Mouse (Mus musculus) forebrain, postnatal 0 days (tissue): ENCODE measurements around the gene 4930438A08Rik. TPM values are rescaled to one million over a fixed set of nuclear protein-coding genes. Genes with fewer than 3 reads are reported as not detected.

Experiments used
- ATAC-seq: fragments of 200-750 bp; cut with Nextera tagmentation; 2 replicates; pipeline ENCODE4 v1.8.0; 2017; ENCODE audit warnings: mild to moderate bottlenecking, moderate library complexity
- DNase-seq: peaks from one replicate; pipeline ENCODE4 v3.0.0-alpha.2; 2015
- H3K27ac ChIP-seq: fragments of 300-500 bp; sonication (generic); 2 replicates; pipeline ENCODE4 v1.5.1; 2014; ENCODE audit warnings: low read depth, mild to moderate bottlenecking, antibody characterized with exemption, low read length, moderate library complexity, mixed read lengths
- H3K27me3 ChIP-seq: fragments of 300-500 bp; sonication (generic); 2 replicates; pipeline ENCODE4 v1.6.1; 2014; ENCODE audit warnings: mild to moderate bottlenecking, low read length, mixed read lengths; ENCODE audit not compliant: insufficient read depth
- H3K36me3 ChIP-seq: fragments of 300-500 bp; sonication (generic); 2 replicates; pipeline ENCODE4 v1.6.1; 2014; ENCODE audit warnings: mild to moderate bottlenecking, moderate library complexity; ENCODE audit not compliant: insufficient read depth
- H3K4me1 ChIP-seq: fragments of 300-500 bp; sonication (generic); 2 replicates; pipeline ENCODE4 v1.6.1; 2014; ENCODE audit warnings: antibody characterized with exemption; ENCODE audit not compliant: insufficient read depth
- H3K4me2 ChIP-seq: fragments of 300-500 bp; sonication (generic); 2 replicates; pipeline ENCODE4 v1.6.1; 2014; ENCODE audit warnings: low read depth, mild to moderate bottlenecking, moderate library complexity
- H3K4me3 ChIP-seq: fragments of 300-500 bp; sonication (generic); 2 replicates; pipeline ENCODE4 v1.5.1; 2014; ENCODE audit warnings: low read depth, low read length, mixed read lengths
- H3K9ac ChIP-seq: fragments of 300-500 bp; sonication (generic); 2 replicates; pipeline ENCODE4 v1.6.1; 2014; ENCODE audit warnings: mild to moderate bottlenecking
- H3K9me3 ChIP-seq: fragments of 300-500 bp; sonication (generic); 2 replicates; pipeline ENCODE4 v1.6.1; 2016; ENCODE audit warnings: low read length
- CTCF ChIP-seq: sonication (generic); IDR thresholded peaks from 2 replicates; pipeline ENCODE4 v1.5.1; 2016; ENCODE audit warnings: antibody characterized with exemption, control low read depth, low read depth
- WGBS: fragments of 180-500 bp; shearing (Covaris S2); extraction: QIAGEN DNeasy Blood & Tissue Kit; methylation state at CpG from one replicate; pipeline ENCODE4 v1.1.7; 2014; 5-methylcytosine and 5-hydroxymethylcytosine counted together
- polyA plus RNA-seq: library from polyadenylated mRNA; unstranded; fragments of >200 nt; fragmentation: Nextera tagmentation; extraction: Ambion mirVana; gene quantifications from 2 replicates; pipeline ENCODE4 v1.2.1, GENCODE M21; 2015
- total RNA-seq: library from RNA; depleted of rRNA; stranded (reverse); fragments of >200 nt; gene quantifications from 2 replicates; pipeline ENCODE4 v1.2.3, GENCODE M21; 2014

4930438A08Rik gene
- total and polyA plus RNA-seq, 2 experiments from 2014 or later: not detected

- Histone ChIP-seq H3K9ac (no peak overlapping the region), H3K27me3 (no peaks in the 10 kb centered on the region), H3K4me1 (no peaks in the 10 kb centered on the region), H3K4me2 (no peak overlapping the region), H3K27ac (no peak overlapping the region), H3K36me3 (no peaks in the 10 kb centered on the region), H3K4me3 (no peak overlapping the region), H3K9me3 (no peaks in the 10 kb centered on the region)
- ATAC-seq: no peak
- 89% methylated on average over 4 of the region's 4 CpGs for WGBS
- no peak for DNase-seq
- no peak for TF ChIP-seq CTCF
These were observed 14.4 kb upstream of the 4930438A08Rik start for GRCm38 (mm10) chr11:58260156-58260555.

GRCm38 (mm10) chr11:58261826-58262225 lies 12.8 kb upstream of the 4930438A08Rik start:
- DNase-seq: no peak

GRCm38 (mm10) chr11:58262336-58262735 lies 12.3 kb upstream of the 4930438A08Rik start:
- WGBS: 89% methylated on average over 3 of the region's 3 CpGs
- H3K4me2 ChIP-seq: no peak overlapping the region

More at GRCm38 (mm10) chr11:58261826-58262225, 12.8 kb upstream of the 4930438A08Rik start:
- Histone ChIP-seq H3K4me2 (no peak overlapping the region), H3K4me3 (no peak overlapping the region), H3K36me3 (no peaks in the 10 kb centered on the region), H3K27me3 (no peaks in the 10 kb centered on the region), H3K27ac (no peak overlapping the region), H3K9ac (no peak overlapping the region), H3K4me1 (no peaks in the 10 kb centered on the region), H3K9me3 (no peaks in the 10 kb centered on the region)
- no peak for TF ChIP-seq CTCF
- ATAC-seq: no peak
- WGBS: 94% methylated on average over 4 of the region's 4 CpGs

GRCm38 (mm10) chr11:58263516-58263915 lies 11.1 kb upstream of the 4930438A08Rik start:
- ATAC-seq (no peak), DNase-seq (no peak)
- no peak overlapping the region for H3K27ac ChIP-seq
- no peaks in the 10 kb centered on the region for H3K36me3 ChIP-seq
- no peak overlapping the region for H3K9ac ChIP-seq
- no peaks in the 10 kb centered on the region for H3K4me1 ChIP-seq
- H3K27me3 ChIP-seq: no peaks in the 10 kb centered on the region
- no peak for TF ChIP-seq CTCF
- no peak overlapping the region for H3K4me2 ChIP-seq
- H3K9me3 ChIP-seq: no peaks in the 10 kb centered on the region
- 88% methylated on average over 2 of the region's 2 CpGs for WGBS
- H3K4me3 ChIP-seq: no peak overlapping the region

More at GRCm38 (mm10) chr11:58262336-58262735, 12.3 kb upstream of the 4930438A08Rik start:
- Histone ChIP-seq H3K27me3 (no peaks in the 10 kb centered on the region), H3K36me3 (no peaks in the 10 kb centered on the region), H3K9ac (no peak overlapping the region), H3K4me1 (no peaks in the 10 kb centered on the region), H3K27ac (no peak overlapping the region), H3K4me3 (no peak overlapping the region), H3K9me3 (no peaks in the 10 kb centered on the region)
- no peak for TF ChIP-seq CTCF
- DNase-seq (no peak), ATAC-seq (no peak)

- TF ChIP-seq CTCF: no peak
- ATAC-seq (no peak), DNase-seq (no peak)
- Histone ChIP-seq H3K27me3 (no peaks in the 10 kb centered on the region), H3K9me3 (no peaks in the 10 kb centered on the region), H3K27ac (no peak overlapping the region), H3K36me3 (no peaks in the 10 kb centered on the region), H3K9ac (no peak overlapping the region), H3K4me3 (no peak overlapping the region), H3K4me1 (no peaks in the 10 kb centered on the region), H3K4me2 (no peak overlapping the region)
- 86% methylated on average over 9 of the region's 9 CpGs for WGBS
These were observed 10.1 kb upstream of the 4930438A08Rik start for GRCm38 (mm10) chr11:58264546-58264945.

- no peaks in the 10 kb centered on the region for H3K27me3 ChIP-seq
- H3K4me2 ChIP-seq: no peak overlapping the region
- WGBS: 85% methylated on average over 3 of the region's 3 CpGs
- DNase-seq: no peak
- H3K36me3 ChIP-seq: no peaks in the 10 kb centered on the region
- no peak overlapping the region for H3K27ac ChIP-seq
- H3K4me1 ChIP-seq: no peaks in the 10 kb centered on the region
- H3K9ac ChIP-seq: no peak overlapping the region
- no peaks in the 10 kb centered on the region for H3K9me3 ChIP-seq
- no peak for TF ChIP-seq CTCF
- no peak for ATAC-seq
- H3K4me3 ChIP-seq: no peak overlapping the region
These were observed 6.3 kb upstream of the 4930438A08Rik start for GRCm38 (mm10) chr11:58268285-58268684.

GRCm38 (mm10) chr11:58275756-58276155 lies 1.2 kb downstream of the 4930438A08Rik start:
- Histone ChIP-seq H3K4me2 (no peak overlapping the region), H3K36me3 (no peaks in the 10 kb centered on the region), H3K27me3 (no peaks in the 10 kb centered on the region), H3K4me3 (no peak overlapping the region), H3K4me1 (no peaks in the 10 kb centered on the region), H3K9ac (no peak overlapping the region), H3K27ac (no peak overlapping the region), H3K9me3 (no peaks in the 10 kb centered on the region)
- DNase-seq (no peak), ATAC-seq (no peak)
- TF ChIP-seq CTCF: no peak
- WGBS: 64% methylated on average over 4 of the region's 4 CpGs
